Comparison of ENCODE assay signal across 17 mouse cellular contexts in the genomic region with DNA sequence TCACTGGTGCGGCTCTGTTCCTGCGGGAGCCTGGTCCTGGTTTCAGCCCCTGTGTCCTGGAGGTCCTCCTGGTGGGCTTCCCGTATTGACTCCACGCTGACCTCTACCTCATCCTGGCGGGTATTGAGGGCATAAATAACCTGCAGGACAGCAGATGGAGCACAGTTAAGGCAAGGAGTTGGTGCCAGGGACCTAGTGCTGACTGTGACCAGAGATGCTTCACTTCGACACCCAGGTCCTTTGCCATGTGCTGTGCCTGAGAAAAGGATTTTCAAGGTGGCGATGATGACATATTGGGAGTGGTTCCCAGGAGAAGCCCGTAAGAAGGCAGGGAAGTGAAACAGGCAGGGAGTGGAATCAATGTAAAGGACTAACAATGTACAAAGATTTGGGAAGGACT. TPM values are rescaled to one million over a fixed set of nuclear protein-coding genes. Genes with fewer than 3 reads are reported as not detected.
"Had no signal": no experiment of that assay in that cellular context is flagged by ENCODE, and none has a peak within 500 bp of the region (broad histone marks: within the 10 kb centered on the region; RNA-seq: fewer than 3 reads in every experiment).

No protein-coding gene starts in this region.

- H3K27me3 ChIP-seq: liver, embryonic 13.5 days; midbrain, embryonic 12.5 days; midbrain, embryonic 15.5 days; neural tube, embryonic 12.5 days; neural tube, embryonic 15.5 days had no signal

- H3K4me3 ChIP-seq: left cerebral cortex, adult 2 months; liver, embryonic 13.5 days; midbrain, embryonic 12.5 days; midbrain, embryonic 15.5 days; neural tube, embryonic 12.5 days; neural tube, embryonic 15.5 days had no signal

- H3K4me2 ChIP-seq: liver, embryonic 13.5 days; midbrain, embryonic 12.5 days; midbrain, embryonic 15.5 days; neural tube, embryonic 12.5 days; neural tube, embryonic 15.5 days had no signal

- H3K36me3 ChIP-seq: liver, embryonic 13.5 days; midbrain, embryonic 12.5 days; midbrain, embryonic 15.5 days; neural tube, embryonic 12.5 days; neural tube, embryonic 15.5 days had no signal

- ATAC-seq: midbrain, embryonic 15.5 days had no signal

- H3K9ac ChIP-seq: liver, embryonic 13.5 days; midbrain, embryonic 12.5 days; midbrain, embryonic 15.5 days; neural tube, embryonic 12.5 days; neural tube, embryonic 15.5 days had no signal

- H3K27ac ChIP-seq: kidney, postnatal 0 days; left cerebral cortex, adult 2 months; liver, embryonic 13.5 days; midbrain, embryonic 12.5 days; midbrain, embryonic 15.5 days; neural tube, embryonic 12.5 days; neural tube, embryonic 15.5 days had no signal

- DNase-seq: kidney, postnatal 36 days; layer of hippocampus, postnatal 36 days; liver, embryonic 13.5 days; lung, adult 2 months; lung, postnatal 14 days; lung, postnatal 4 days; retina, postnatal 1 day; right cerebral cortex, postnatal 25 days; thymus, adult 18-20 months; thymus, postnatal 36 days had no signal

- H3K4me1 ChIP-seq: liver, embryonic 13.5 days; midbrain, embryonic 12.5 days; midbrain, embryonic 15.5 days; neural tube, embryonic 12.5 days; neural tube, embryonic 15.5 days had no signal

- H3K9me3 ChIP-seq: liver, embryonic 13.5 days; midbrain, embryonic 15.5 days; neural tube, embryonic 12.5 days had no signal

RNA-seq across cellular contexts. Expression of gene Fam184b, which starts 54.8 kb away (rescaled TPM):
- total RNA-seq: megakaryocyte, adult 5-6 weeks had no signal
